Mouse (Mus musculus) embryonic facial prominence, embryonic 13.5 days (tissue): Measurements from ENCODE around the gene Jmjd1c. TPM values are rescaled to one million over a fixed set of nuclear protein-coding genes. Genes with fewer than 3 reads are reported as not detected.
"Not testable (repeated sequence)": the region's sequence is repeated elsewhere in the genome, so short reads cannot be mapped to it uniquely, and the experiment has no call there.

ENCODE experiments used
- ATAC-seq: fragments of 200-750 bp; cut with Nextera tagmentation; 2 replicates; pipeline ENCODE4 v1.8.0; 2017; ENCODE audit warnings: low read depth; ENCODE audit not compliant: insufficient number of reproducible peaks, insufficient read depth, low FRiP score, low TSS enrichment
- H3K27ac ChIP-seq: fragments of 300-500 bp; sonication (generic); 2 replicates; pipeline ENCODE4 v1.5.1; 2015; ENCODE audit warnings: moderate library complexity, mild to moderate bottlenecking, inconsistent platforms
- H3K27me3 ChIP-seq: fragments of 300-500 bp; sonication (generic); 2 replicates; pipeline ENCODE4 v1.6.1; 2015; ENCODE audit warnings: mild to moderate bottlenecking, inconsistent platforms
- H3K36me3 ChIP-seq: fragments of 300-500 bp; sonication (generic); 2 replicates; pipeline ENCODE4 v1.6.1; 2015; ENCODE audit warnings: mild to moderate bottlenecking, inconsistent platforms
- H3K4me1 ChIP-seq: fragments of 300-500 bp; sonication (generic); 2 replicates; pipeline ENCODE4 v1.6.1; 2015; ENCODE audit warnings: inconsistent platforms
- H3K4me2 ChIP-seq: fragments of 300-500 bp; sonication (generic); 2 replicates; pipeline ENCODE4 v1.6.1; 2015; ENCODE audit warnings: moderate library complexity, mild to moderate bottlenecking, inconsistent platforms
- H3K4me3 ChIP-seq: fragments of 300-500 bp; sonication (generic); 2 replicates; pipeline ENCODE4 v1.5.1; 2015; ENCODE audit warnings: mild to moderate bottlenecking, inconsistent platforms
- H3K9ac ChIP-seq: fragments of 300-500 bp; sonication (generic); 2 replicates; pipeline ENCODE4 v1.6.1; 2015; ENCODE audit warnings: mild to moderate bottlenecking, inconsistent platforms
- H3K9me3 ChIP-seq: fragments of 300-500 bp; sonication (generic); 2 replicates; pipeline ENCODE4 v1.6.1; 2016; ENCODE audit warnings: inconsistent platforms
- WGBS: fragments of 180-500 bp; shearing (Covaris S2); methylation state at CpG from one replicate; pipeline ENCODE4 v1.1.7; 2015; ENCODE audit warnings: mixed read lengths; 5-methylcytosine and 5-hydroxymethylcytosine counted together
- polyA plus RNA-seq: library from polyadenylated mRNA; unstranded; fragments of >200 nt; fragmentation: Nextera tagmentation; extraction: Ambion mirVana; gene quantifications from 2 replicates; pipeline ENCODE4 v1.2.1, GENCODE M21; 2015

The Jmjd1c gene
- polyA plus RNA-seq, 1 experiment from 2014 or later, result 50.7 TPM

DNA sequence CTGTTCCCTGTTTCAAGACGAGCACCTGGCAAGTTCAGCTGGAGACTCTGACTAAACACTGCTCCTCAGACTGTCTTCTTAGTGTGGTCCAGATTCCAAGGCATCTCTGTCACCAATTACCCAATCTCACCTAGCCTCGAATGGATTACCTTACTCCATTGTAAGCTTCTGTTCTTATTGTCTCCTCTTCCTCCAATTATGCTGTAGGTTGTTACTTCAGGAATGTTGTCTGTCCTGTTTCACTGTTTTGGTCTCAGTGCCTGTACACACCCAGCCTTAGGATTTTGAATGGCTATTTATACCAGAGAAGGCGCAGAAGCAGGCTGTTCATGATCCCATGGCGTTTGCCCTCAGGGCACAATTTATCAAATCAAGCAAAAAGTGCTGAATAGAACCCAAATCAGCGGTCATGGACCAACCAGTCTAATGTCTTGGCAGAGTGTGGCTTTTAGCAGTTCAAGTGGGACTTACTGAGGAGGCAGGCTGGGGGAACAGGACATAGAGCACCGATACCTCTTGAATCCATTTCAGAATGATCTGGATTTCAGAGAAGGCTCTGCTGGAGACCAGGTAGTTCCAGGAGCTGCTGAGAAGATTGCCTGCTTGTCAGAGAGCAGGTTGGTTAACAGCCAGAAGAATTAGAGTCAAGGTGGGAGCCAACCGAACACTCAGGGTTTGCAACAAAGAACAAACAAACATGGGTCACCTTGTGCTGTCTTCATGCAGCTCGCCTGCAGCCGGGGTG is 11.3 kb downstream of the Jmjd1c start:
- Histone ChIP-seq H3K4me2 (peak overlapping the region; percentile 23; the same call in 1 of the 2 replicates), H3K9ac (no peak overlapping the region), H3K36me3 (no peaks in the 10 kb centered on the region), H3K27me3 (no peaks in the 10 kb centered on the region), H3K4me1 (peaks cover 90% of the 10 kb centered on the region), H3K4me3 (no peak overlapping the region), H3K9me3 (no peaks in the 10 kb centered on the region), H3K27ac (peak overlapping the region; percentile 40; the same call in 1 of the 2 replicates)
- no peak for ATAC-seq
- WGBS, result 62% methylated on average over 9 of the region's 9 CpGs

DNA sequence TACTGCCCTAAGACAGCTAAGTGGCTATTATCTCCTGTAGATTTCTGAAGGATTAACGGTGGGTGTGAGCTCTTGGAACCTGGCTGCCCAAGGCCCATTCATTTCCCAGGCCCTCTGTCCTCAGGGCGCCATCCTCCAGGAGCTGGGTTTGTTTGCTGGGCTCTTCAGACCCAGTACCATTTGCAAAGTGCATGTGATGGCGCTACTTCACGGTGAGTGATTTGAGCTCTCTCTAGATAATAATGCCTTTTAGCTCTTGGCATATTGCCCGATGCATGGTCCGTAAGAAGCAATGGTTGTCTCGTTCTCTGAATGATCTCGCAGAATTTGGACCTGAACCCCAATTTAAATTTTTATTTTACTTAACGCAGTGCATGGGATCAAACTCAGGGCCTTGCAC is 12.2 kb downstream of the Jmjd1c start:
- no peak overlapping the region for H3K9ac ChIP-seq
- no peaks in the 10 kb centered on the region for H3K27me3 ChIP-seq
- 63% methylated on average over 9 of the region's 9 CpGs for WGBS
- H3K4me1 ChIP-seq, result peaks cover 83% of the 10 kb centered on the region
- no peak overlapping the region for H3K4me3 ChIP-seq
- no peak overlapping the region for H3K27ac ChIP-seq
- no peak for ATAC-seq
- H3K36me3 ChIP-seq, result no peaks in the 10 kb centered on the region
- H3K9me3 ChIP-seq, result no peaks in the 10 kb centered on the region
- H3K4me2 ChIP-seq, result no peak overlapping the region

DNA sequence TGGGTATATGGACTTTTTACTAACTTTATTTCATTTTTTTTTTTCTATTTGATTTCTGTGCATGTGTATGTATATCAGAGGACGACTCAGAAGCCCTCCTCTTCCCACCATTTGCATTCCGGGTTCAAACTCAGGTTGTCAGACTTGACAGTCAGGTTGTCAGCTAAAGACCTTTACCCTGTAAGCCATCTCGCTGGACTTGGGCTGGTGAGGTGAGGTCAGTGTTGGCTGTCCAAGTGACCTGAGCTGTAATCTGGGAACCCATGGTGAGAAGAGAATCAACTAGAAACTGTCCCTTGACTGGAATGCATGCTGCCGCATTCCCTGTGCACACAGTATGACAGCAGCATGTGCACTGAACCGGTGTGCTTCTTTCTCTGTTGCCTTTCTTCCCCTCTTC is 13.7 kb downstream of the Jmjd1c start:
- no peak overlapping the region for H3K9ac ChIP-seq
- H3K9me3 ChIP-seq, result peaks cover 4% of the 10 kb centered on the region; the same call in 1 of the 2 replicates
- no peak overlapping the region for H3K27ac ChIP-seq
- 75% methylated on average over 5 of the region's 5 CpGs for WGBS
- ATAC-seq, result no peak
- H3K4me3 ChIP-seq, result no peak overlapping the region
- no peaks in the 10 kb centered on the region for H3K36me3 ChIP-seq
- peaks cover 72% of the 10 kb centered on the region for H3K4me1 ChIP-seq
- H3K4me2 ChIP-seq, result no peak overlapping the region
- no peaks in the 10 kb centered on the region for H3K27me3 ChIP-seq

GRCm38 (mm10) chr10:67111044-67111798 is 15.3 kb downstream of the Jmjd1c start:
- 68% methylated on average over 14 of the region's 14 CpGs for WGBS
- Histone ChIP-seq H3K4me3 (no peak overlapping the region), H3K4me2 (no peak overlapping the region), H3K36me3 (no peaks in the 10 kb centered on the region), H3K9me3 (peaks cover 4% of the 10 kb centered on the region; the same call in 1 of the 2 replicates), H3K27ac (peak overlapping the region; percentile 16), H3K9ac (no peak overlapping the region), H3K4me1 (peaks cover 72% of the 10 kb centered on the region), H3K27me3 (no peaks in the 10 kb centered on the region)
- no peak for ATAC-seq

- peaks cover 72% of the 10 kb centered on the region for H3K4me1 ChIP-seq
These were observed 15.9 kb downstream of the Jmjd1c start for GRCm38 (mm10) chr10:67111799-67112177.

DNA sequence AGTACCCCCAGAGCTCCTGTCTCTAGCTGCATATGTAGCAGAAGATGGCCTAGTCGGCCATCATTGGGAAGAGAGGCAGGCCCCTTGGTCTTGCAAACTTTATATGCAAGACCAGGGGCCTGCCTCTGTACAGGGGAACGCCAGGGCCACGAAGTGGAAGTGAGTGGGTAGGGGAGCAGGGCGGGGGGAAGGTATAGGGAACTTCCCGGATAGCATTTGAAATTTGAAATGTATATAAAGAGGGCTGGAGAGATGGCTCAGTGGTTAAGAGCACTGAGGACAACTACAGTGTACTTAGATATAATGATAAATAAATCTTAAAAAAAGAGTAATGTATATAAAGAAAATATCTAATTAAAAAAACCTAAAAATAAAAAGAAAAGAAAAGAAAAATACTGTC is 17.0 kb downstream of the Jmjd1c start:
- peaks cover 66% of the 10 kb centered on the region for H3K4me1 ChIP-seq
- not testable (repeated sequence) for H3K27ac ChIP-seq, H3K4me2 ChIP-seq, H3K9ac ChIP-seq, ATAC-seq, H3K9me3 ChIP-seq, H3K27me3 ChIP-seq, H3K4me3 ChIP-seq, H3K36me3 ChIP-seq
- 82% methylated on average over 5 of the region's 5 CpGs for WGBS

More at GRCm38 (mm10) chr10:67111799-67112177, 15.9 kb downstream of the Jmjd1c start:
- H3K36me3 ChIP-seq, result no peaks in the 10 kb centered on the region
- no peaks in the 10 kb centered on the region for H3K27me3 ChIP-seq
- no peak overlapping the region for H3K9ac ChIP-seq
- H3K9me3 ChIP-seq, result peaks cover 4% of the 10 kb centered on the region; the same call in 1 of the 2 replicates
- no peak overlapping the region for H3K27ac ChIP-seq
- no peak overlapping the region for H3K4me2 ChIP-seq
- ATAC-seq, result no peak
- WGBS, result 72% methylated on average over 5 of the region's 5 CpGs
- H3K4me3 ChIP-seq, result no peak overlapping the region

DNA sequence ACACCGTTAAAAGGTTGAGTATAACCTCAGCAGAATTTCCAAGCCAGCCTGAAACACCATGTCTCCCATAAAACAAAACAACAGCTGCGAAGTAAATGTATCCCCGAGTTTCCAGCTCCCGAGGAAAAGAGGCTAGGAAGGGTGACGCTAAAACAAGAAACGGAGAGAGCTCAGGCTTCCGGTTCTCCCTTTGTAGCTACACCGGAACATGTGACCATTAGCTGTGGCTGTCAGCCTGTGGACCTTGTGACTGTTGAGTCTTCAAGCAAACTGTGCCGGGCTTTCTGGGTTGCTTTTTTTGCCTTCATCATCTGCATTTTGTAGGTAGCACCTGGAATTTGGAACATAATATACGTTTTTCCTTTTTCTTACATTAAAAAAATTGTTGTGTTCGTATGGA is 17.9 kb downstream of the Jmjd1c start:
- no peak overlapping the region for H3K4me3 ChIP-seq
- H3K4me2 ChIP-seq, result no peak overlapping the region
- H3K4me1 ChIP-seq, result peaks cover 67% of the 10 kb centered on the region
- ATAC-seq, result no peak
- WGBS, result 84% methylated on average over 11 of the region's 11 CpGs
- H3K27ac ChIP-seq, result no peak overlapping the region
- no peaks in the 10 kb centered on the region for H3K36me3 ChIP-seq
- no peak overlapping the region for H3K9ac ChIP-seq
- H3K9me3 ChIP-seq, result peaks cover 4% of the 10 kb centered on the region; the same call in 1 of the 2 replicates
- H3K27me3 ChIP-seq, result no peaks in the 10 kb centered on the region

GRCm38 (mm10) chr10:67115115-67115514 is 19.2 kb downstream of the Jmjd1c start:
- peaks cover 4% of the 10 kb centered on the region; the same call in 1 of the 2 replicates for H3K9me3 ChIP-seq
- H3K36me3 ChIP-seq, result no peaks in the 10 kb centered on the region
- H3K27me3 ChIP-seq, result no peaks in the 10 kb centered on the region
- peak overlapping the region; percentile 72 for H3K27ac ChIP-seq
- 4% methylated on average over 6 of the region's 6 CpGs for WGBS
- H3K4me1 ChIP-seq, result peaks cover 63% of the 10 kb centered on the region
- no peak overlapping the region for H3K9ac ChIP-seq
- no peak for ATAC-seq
- H3K4me2 ChIP-seq, result peak overlapping the region; percentile 24
- no peak overlapping the region for H3K4me3 ChIP-seq

DNA sequence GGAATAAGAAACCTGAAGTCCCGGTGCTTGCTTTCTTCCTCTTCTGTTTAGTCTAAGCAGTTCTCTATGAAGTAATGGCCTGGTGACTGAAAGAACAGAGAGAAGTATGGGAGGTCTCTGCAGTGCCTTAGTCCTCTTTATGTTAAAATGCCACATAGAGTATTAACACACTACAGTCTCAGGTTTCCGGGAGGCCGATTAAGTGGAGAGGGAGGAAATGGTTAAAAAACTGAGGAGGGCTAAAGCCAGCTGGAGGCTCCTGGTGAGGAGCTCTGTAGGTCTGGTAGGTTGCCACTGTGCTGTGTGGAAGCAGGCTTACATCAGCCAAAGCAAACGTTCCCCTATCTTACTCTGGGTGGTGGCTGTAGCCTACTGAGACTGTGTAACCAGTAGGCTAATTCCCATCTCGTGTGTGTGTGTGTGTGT is 19.8 kb downstream of the Jmjd1c start:
- WGBS, result 6% methylated on average over 5 of the region's 5 CpGs
- ATAC-seq, result 0 out of 2 replicates have a peak, but pooled peaks have one; percentile 16
- Histone ChIP-seq H3K4me2 (peak overlapping the region; percentile 24), H3K4me3 (no peak overlapping the region), H3K9me3 (peaks cover 4% of the 10 kb centered on the region; the same call in 1 of the 2 replicates), H3K27ac (peak overlapping the region; percentile 72), H3K4me1 (peaks cover 59% of the 10 kb centered on the region), H3K36me3 (no peaks in the 10 kb centered on the region), H3K9ac (no peak overlapping the region), H3K27me3 (no peaks in the 10 kb centered on the region)

DNA sequence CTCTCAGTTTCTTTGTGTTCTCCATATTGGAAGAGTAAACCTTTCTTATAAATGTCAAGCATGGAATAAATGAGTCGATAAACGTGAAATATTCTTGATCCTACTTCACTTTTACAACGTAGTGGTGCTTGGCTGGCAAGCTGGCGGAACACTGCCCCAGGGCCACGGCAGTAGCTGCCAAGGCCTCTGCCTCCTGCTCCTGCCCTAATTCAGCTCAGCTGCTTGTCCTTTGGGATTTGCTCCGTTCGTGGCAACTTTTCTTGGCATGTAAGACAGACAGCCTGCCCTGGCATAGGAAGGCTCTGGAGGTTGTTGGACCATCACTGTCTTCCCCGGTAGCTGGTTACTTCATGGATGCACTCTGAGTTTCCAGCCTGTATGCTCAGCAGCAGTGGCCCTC is 20.3 kb downstream of the Jmjd1c start:
- H3K4me2 ChIP-seq, result no peak overlapping the region
- 46% methylated on average over 8 of the region's 8 CpGs for WGBS
- H3K9ac ChIP-seq, result no peak overlapping the region
- peaks cover 54% of the 10 kb centered on the region for H3K4me1 ChIP-seq
- ATAC-seq, result no peak
- peaks cover 4% of the 10 kb centered on the region; the same call in 1 of the 2 replicates for H3K9me3 ChIP-seq
- peak overlapping the region; percentile 22; the same call in 1 of the 2 replicates for H3K27ac ChIP-seq
- no peaks in the 10 kb centered on the region for H3K36me3 ChIP-seq
- no peak overlapping the region for H3K4me3 ChIP-seq
- no peaks in the 10 kb centered on the region for H3K27me3 ChIP-seq

GRCm38 (mm10) chr10:67119291-67119690 is 23.4 kb downstream of the Jmjd1c start:
- H3K27ac ChIP-seq, result no peak overlapping the region
- H3K4me1 ChIP-seq, result peaks cover 51% of the 10 kb centered on the region
- no peak overlapping the region for H3K4me2 ChIP-seq
- WGBS, result 71% methylated on average over 7 of the region's 7 CpGs
- H3K36me3 ChIP-seq, result no peaks in the 10 kb centered on the region
- H3K9me3 ChIP-seq, result peaks cover 2% of the 10 kb centered on the region; the same call in 1 of the 2 replicates
- H3K27me3 ChIP-seq, result no peaks in the 10 kb centered on the region
- no peak overlapping the region for H3K4me3 ChIP-seq
- no peak; the same call in 1 of the 2 replicates for ATAC-seq
- no peak overlapping the region for H3K9ac ChIP-seq
